Mouse (Mus musculus): ENCODE results near the gene Zfp119b.
"Not testable (repeated sequence)": the region's sequence is repeated elsewhere in the genome, so short reads cannot be mapped to it uniquely, and the experiment has no call there.

Zfp119b gene

GRCm38 (mm10) chr17:55957168-55957567, 7.9 kb upstream of the Zfp119b start:
- DNase-seq: peak; percentile 75

GRCm38 (mm10) chr17:55956591-55956990, 7.3 kb upstream of the Zfp119b start:
- no peak for DNase-seq

- DNase-seq: peak; percentile 82
Observed at GRCm38 (mm10) chr17:55956129-55956528, 6.8 kb upstream of the Zfp119b start.

GRCm38 (mm10) chr17:55954229-55954628, 4.9 kb upstream of the Zfp119b start:
- DNase-seq: no peak

- DNase-seq: no peak
Observed at GRCm38 (mm10) chr17:55953751-55954150, 4.5 kb upstream of the Zfp119b start.

- no peak for DNase-seq
Observed at GRCm38 (mm10) chr17:55952447-55953027, 3.2 kb upstream of the Zfp119b start, which contains the start of gene Ebi3. Gene Ebi3, plus strand, starts transcription at chr17:55952640.

GRCm38 (mm10) chr17:55952041-55952440, 2.7 kb upstream of the Zfp119b start:
- no peak for DNase-seq

- no peak for DNase-seq
Observed at GRCm38 (mm10) chr17:55950601-55951000, 1.3 kb upstream of the Zfp119b start.

GRCm38 (mm10) chr17:55948647-55949046, 653 bp downstream of the Zfp119b start:
- DNase-seq: no peak

- DNase-seq: no peak
Observed at GRCm38 (mm10) chr17:55945696-55946095, 3.6 kb downstream of the Zfp119b start.

GRCm38 (mm10) chr17:55944866-55945682, 4.2 kb downstream of the Zfp119b start:
- DNase-seq: peak; percentile 97

GRCm38 (mm10) chr17:55944387-55944865, 4.9 kb downstream of the Zfp119b start:
- DNase-seq: not testable (repeated sequence)

- DNase-seq: no peak
Observed at GRCm38 (mm10) chr17:55933191-55933590, 16.1 kb downstream of the Zfp119b start.

GRCm38 (mm10) chr17:55932635-55933034, 16.7 kb downstream of the Zfp119b start:
- no peak for DNase-seq

- DNase-seq: peak; percentile 73
Observed at GRCm38 (mm10) chr17:55931553-55932502, 17.5 kb downstream of the Zfp119b start.

GRCm38 (mm10) chr17:55906669-55907068, 42.6 kb downstream of the Zfp119b start:
- DNase-seq: no peak

GRCm38 (mm10) chr17:55904131-55904530, 45.2 kb downstream of the Zfp119b start:
- DNase-seq: no peak

- DNase-seq: peak; percentile 73
Observed at GRCm38 (mm10) chr17:55903687-55904086, 45.6 kb downstream of the Zfp119b start.

- no peak for DNase-seq
Observed at GRCm38 (mm10) chr17:55903087-55903486, 46.2 kb downstream of the Zfp119b start.

GRCm38 (mm10) chr17:55892406-55892955, 56.8 kb downstream of the Zfp119b start:
- peak; percentile 57 for DNase-seq

Measured in kidney, adult 9 months (tissue).